Mouse (Mus musculus) hindbrain, embryonic 12.5 days (tissue): ENCODE results near the gene Wnt4. TPM values are rescaled to one million over a fixed set of nuclear protein-coding genes. Genes with fewer than 3 reads are reported as not detected.

Experiments used
- ATAC-seq: fragments of 200-750 bp; cut with Nextera tagmentation; 2 replicates; pipeline ENCODE4 v1.8.0; 2017; ENCODE audit warnings: moderate TSS enrichment; ENCODE audit not compliant: low FRiP score
- H3K27ac ChIP-seq: fragments of 300-500 bp; sonication (generic); 2 replicates; pipeline ENCODE4 v1.5.1; 2016; ENCODE audit warnings: mild to moderate bottlenecking
- H3K27me3 ChIP-seq: fragments of 300-500 bp; sonication (generic); 2 replicates; pipeline ENCODE4 v1.6.1; 2016; ENCODE audit warnings: mild to moderate bottlenecking
- H3K36me3 ChIP-seq: fragments of 300-500 bp; sonication (generic); 2 replicates; pipeline ENCODE4 v1.6.1; 2016; ENCODE audit warnings: mild to moderate bottlenecking
- H3K4me1 ChIP-seq: fragments of 300-500 bp; sonication (generic); 2 replicates; pipeline ENCODE4 v1.6.1; 2016
- H3K4me2 ChIP-seq: fragments of 300-500 bp; sonication (generic); replicated peaks from 2 replicates; pipeline ENCODE4 v1.6.1; 2016; ENCODE audit warnings: mild to moderate bottlenecking
- H3K4me3 ChIP-seq: fragments of 300-500 bp; sonication (generic); 2 replicates; pipeline ENCODE4 v1.5.1; 2016; ENCODE audit warnings: mild to moderate bottlenecking
- H3K9ac ChIP-seq: fragments of 300-500 bp; sonication (generic); 2 replicates; pipeline ENCODE4 v1.6.1; 2016; ENCODE audit warnings: mild to moderate bottlenecking, moderate library complexity
- H3K9me3 ChIP-seq: fragments of 300-500 bp; sonication (generic); replicated peaks from 2 replicates; pipeline ENCODE4 v1.6.1; 2016; ENCODE audit warnings: mild to moderate bottlenecking
- WGBS: fragments of 180-500 bp; shearing (Covaris S2); methylation state at CpG from one replicate; pipeline ENCODE4 v1.1.7; 2016; 5-methylcytosine and 5-hydroxymethylcytosine counted together
- polyA plus RNA-seq: library from polyadenylated mRNA; unstranded; fragments of >200 nt; fragmentation: Nextera tagmentation; extraction: Ambion mirVana; gene quantifications from 2 replicates; pipeline ENCODE4 v1.2.1, GENCODE M21; 2016

The Wnt4 gene
- polyA plus RNA-seq, 1 experiment from 2014 or later, result 5.0 TPM

DNA sequence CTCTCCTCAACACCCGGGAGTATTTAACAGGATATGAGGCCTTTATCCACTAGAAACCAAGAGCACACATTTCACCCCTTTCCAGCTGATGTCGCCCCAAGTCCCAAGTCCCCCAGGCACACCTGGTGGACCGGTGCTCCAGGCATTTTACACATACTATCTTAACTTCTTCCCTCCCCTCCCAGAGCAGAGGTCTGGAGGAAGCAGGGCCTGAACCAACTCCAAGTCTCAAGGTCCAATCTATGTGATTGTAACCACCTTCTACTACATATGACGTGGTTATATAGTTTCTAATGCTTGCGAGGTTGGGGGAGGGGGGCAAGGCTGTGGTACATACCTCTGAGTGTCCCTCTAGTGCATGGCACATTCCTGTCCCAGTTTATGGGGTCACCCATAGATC lies 4.8 kb downstream of the Wnt4 start:
- Histone ChIP-seq H3K9me3 (no peaks in the 10 kb centered on the region), H3K4me2 (no peak overlapping the region), H3K4me1 (peaks cover 33% of the 10 kb centered on the region), H3K4me3 (no peak overlapping the region), H3K36me3 (no peaks in the 10 kb centered on the region), H3K9ac (no peak overlapping the region), H3K27ac (no peak overlapping the region), H3K27me3 (peaks cover 78% of the 10 kb centered on the region)
- WGBS, result 83% methylated on average over 5 of the region's 5 CpGs
- no peak for ATAC-seq

DNA sequence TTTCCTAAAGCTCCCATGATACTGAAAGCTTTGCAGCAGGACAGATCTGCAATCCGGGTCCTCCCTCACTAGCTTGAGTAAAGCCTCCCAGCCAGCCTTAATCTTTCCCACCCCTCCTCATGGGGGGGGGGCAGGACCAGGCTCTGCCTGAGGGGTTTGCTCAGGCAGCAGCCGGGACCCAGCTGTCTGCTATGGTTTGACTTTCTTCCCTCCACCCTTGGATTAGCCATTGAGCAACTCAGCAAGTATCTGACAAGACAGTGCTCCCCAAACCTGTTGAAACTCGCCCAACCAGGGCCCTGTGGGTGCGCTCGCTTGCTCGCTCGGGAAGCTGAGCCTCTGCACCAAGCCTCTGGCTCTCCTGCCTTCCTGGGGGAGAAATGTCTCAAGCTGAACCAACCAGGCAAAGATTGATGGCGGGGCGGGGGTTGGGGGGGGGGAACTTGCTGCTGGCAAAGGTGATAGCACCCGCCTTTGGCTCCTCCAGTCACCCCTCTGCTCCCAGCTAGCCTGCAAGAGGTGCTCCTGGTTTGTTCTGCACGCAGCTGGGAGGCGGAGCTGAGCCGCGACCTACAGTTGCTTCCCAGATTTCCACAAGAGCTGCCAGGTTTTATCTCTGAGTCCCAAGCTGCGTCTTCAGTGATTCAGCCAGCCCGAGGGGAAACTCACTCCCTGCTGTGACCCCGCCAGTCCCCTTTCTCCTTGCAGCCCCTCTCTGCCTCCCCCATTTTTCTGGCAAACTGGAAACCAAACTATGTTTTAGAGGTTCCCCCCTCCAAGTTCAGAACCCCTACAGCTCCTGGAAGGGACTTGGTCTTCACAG lies 5.5 kb downstream of the Wnt4 start:
- H3K9me3 ChIP-seq, result no peaks in the 10 kb centered on the region
- WGBS, result 14% methylated on average over 17 of the region's 17 CpGs
- no peak overlapping the region for H3K9ac ChIP-seq
- H3K36me3 ChIP-seq, result no peaks in the 10 kb centered on the region
- peaks cover 73% of the 10 kb centered on the region for H3K27me3 ChIP-seq
- ATAC-seq, result no peak
- no peak overlapping the region for H3K27ac ChIP-seq
- H3K4me2 ChIP-seq, result 0 out of 2 replicates have a peak overlapping the region, but pooled peaks have one; percentile 17
- H3K4me1 ChIP-seq, result peaks cover 29% of the 10 kb centered on the region
- H3K4me3 ChIP-seq, result no peak overlapping the region

GRCm38 (mm10) chr4:137283407-137283732 lies 6.1 kb downstream of the Wnt4 start:
- peaks cover 67% of the 10 kb centered on the region for H3K27me3 ChIP-seq
- no peak for ATAC-seq
- peaks cover 24% of the 10 kb centered on the region for H3K4me1 ChIP-seq
- H3K4me2 ChIP-seq, result no peak overlapping the region
- no peak overlapping the region for H3K4me3 ChIP-seq
- H3K27ac ChIP-seq, result no peak overlapping the region
- H3K36me3 ChIP-seq, result no peaks in the 10 kb centered on the region
- H3K9ac ChIP-seq, result no peak overlapping the region
- H3K9me3 ChIP-seq, result no peaks in the 10 kb centered on the region
- 15% methylated on average over 4 of the region's 4 CpGs for whole genome bisulfite sequencing

GRCm38 (mm10) chr4:137285876-137286661 lies 8.8 kb downstream of the Wnt4 start:
- 0 out of 2 replicates have a peak overlapping the region, but pooled peaks have one; percentile 8 for H3K9ac ChIP-seq
- 76% methylated on average over 15 of the region's 15 CpGs for WGBS
- H3K27me3 ChIP-seq, result peaks cover 41% of the 10 kb centered on the region

GRCm38 (mm10) chr4:137286662-137286953 lies 9.3 kb downstream of the Wnt4 start:
- Histone ChIP-seq H3K9ac (0 out of 2 replicates have a peak overlapping the region, but pooled peaks have one; percentile 8), H3K4me1 (peaks cover 10% of the 10 kb centered on the region), H3K36me3 (no peaks in the 10 kb centered on the region), H3K9me3 (no peaks in the 10 kb centered on the region), H3K27ac (no peak overlapping the region), H3K27me3 (peaks cover 36% of the 10 kb centered on the region), H3K4me3 (no peak overlapping the region), H3K4me2 (no peak overlapping the region)
- WGBS, result 48% methylated on average over 8 of the region's 8 CpGs
- no peak for ATAC-seq

More at GRCm38 (mm10) chr4:137285876-137286661, 8.8 kb downstream of the Wnt4 start:
- Histone ChIP-seq H3K4me2 (no peak overlapping the region), H3K4me1 (peaks cover 10% of the 10 kb centered on the region), H3K27ac (no peak overlapping the region), H3K9me3 (no peaks in the 10 kb centered on the region), H3K4me3 (no peak overlapping the region), H3K36me3 (no peaks in the 10 kb centered on the region)
- ATAC-seq, result no peak

GRCm38 (mm10) chr4:137287206-137287605 lies 9.9 kb downstream of the Wnt4 start:
- Histone ChIP-seq H3K9me3 (no peaks in the 10 kb centered on the region), H3K9ac (no peak overlapping the region), H3K4me2 (no peak overlapping the region), H3K27ac (no peak overlapping the region), H3K27me3 (peaks cover 30% of the 10 kb centered on the region), H3K4me3 (no peak overlapping the region), H3K4me1 (peaks cover 10% of the 10 kb centered on the region), H3K36me3 (no peaks in the 10 kb centered on the region)
- WGBS, result 86% methylated on average over 13 of the region's 13 CpGs
- ATAC-seq, result no peak

DNA sequence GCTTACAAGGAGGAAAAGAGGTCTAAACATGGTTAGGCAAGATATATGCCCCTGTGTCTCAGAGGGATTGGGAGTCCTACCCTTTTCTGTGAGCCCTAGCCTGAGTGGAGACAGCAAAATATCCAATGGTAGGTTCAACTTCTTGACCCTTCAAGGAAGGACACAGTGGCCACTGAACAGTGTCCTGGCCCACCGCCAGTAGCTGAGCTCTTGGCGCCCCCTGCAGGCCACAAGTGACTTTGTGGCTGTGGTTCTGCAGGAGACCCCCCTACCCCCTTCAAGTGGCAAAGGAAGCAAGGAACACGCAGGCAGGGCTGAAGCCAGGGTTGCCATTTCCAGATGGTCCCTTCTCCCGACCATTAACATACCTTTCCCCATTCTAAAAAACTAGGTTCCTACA lies 10.5 kb downstream of the Wnt4 start:
- 2% methylated on average over 4 of the region's 4 CpGs for WGBS
- Histone ChIP-seq H3K36me3 (no peaks in the 10 kb centered on the region), H3K9ac (no peak overlapping the region), H3K27me3 (peaks cover 24% of the 10 kb centered on the region), H3K9me3 (no peaks in the 10 kb centered on the region), H3K27ac (no peak overlapping the region), H3K4me1 (peaks cover 5% of the 10 kb centered on the region), H3K4me3 (no peak overlapping the region), H3K4me2 (no peak overlapping the region)
- no peak for ATAC-seq

GRCm38 (mm10) chr4:137289701-137290100 lies 12.4 kb downstream of the Wnt4 start:
- no peak for ATAC-seq
- Histone ChIP-seq H3K4me1 (peaks cover 5% of the 10 kb centered on the region; the same call in 1 of the 2 replicates), H3K27ac (no peak overlapping the region), H3K9ac (no peak overlapping the region), H3K4me3 (no peak overlapping the region), H3K36me3 (no peaks in the 10 kb centered on the region), H3K9me3 (no peaks in the 10 kb centered on the region), H3K27me3 (0 out of 2 replicates have a peak, but pooled peaks cover 6% of the 10 kb centered on the region), H3K4me2 (no peak overlapping the region)
- 93% methylated on average over 6 of the region's 6 CpGs for WGBS

DNA sequence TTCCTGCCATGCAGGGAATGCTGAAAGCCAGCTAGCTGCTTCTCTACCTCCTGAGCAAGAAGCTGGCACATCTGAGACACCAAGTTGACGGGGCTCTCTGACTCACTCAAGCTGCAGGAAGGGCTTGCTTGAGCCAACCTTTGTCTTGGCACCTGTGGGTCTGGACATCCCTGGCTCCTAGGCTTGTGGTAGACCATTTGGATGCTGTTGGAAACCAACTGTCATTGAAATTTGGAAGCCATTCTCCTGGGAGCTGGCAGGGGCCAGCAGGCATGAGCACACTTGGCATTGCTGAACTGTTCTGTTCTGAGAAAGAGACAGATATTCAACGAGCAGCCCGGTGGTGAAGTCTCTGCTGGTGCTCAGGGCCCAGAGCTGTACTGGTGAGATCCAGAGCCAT lies 13.0 kb downstream of the Wnt4 start:
- Histone ChIP-seq H3K9ac (no peak overlapping the region), H3K4me2 (no peak overlapping the region), H3K9me3 (no peaks in the 10 kb centered on the region), H3K27me3 (0 out of 2 replicates have a peak, but pooled peaks cover 4% of the 10 kb centered on the region), H3K4me1 (peaks cover 7% of the 10 kb centered on the region; the same call in 1 of the 2 replicates), H3K27ac (no peak overlapping the region), H3K36me3 (no peaks in the 10 kb centered on the region), H3K4me3 (no peak overlapping the region)
- no peak for ATAC-seq
- WGBS, result 86% methylated on average over 3 of the region's 3 CpGs

GRCm38 (mm10) chr4:137292625-137293024 lies 15.3 kb downstream of the Wnt4 start:
- Histone ChIP-seq H3K27me3 (no peaks in the 10 kb centered on the region), H3K9me3 (no peaks in the 10 kb centered on the region), H3K4me1 (peaks cover 4% of the 10 kb centered on the region; the same call in 1 of the 2 replicates), H3K27ac (no peak overlapping the region), H3K4me2 (no peak overlapping the region), H3K4me3 (no peak overlapping the region), H3K9ac (no peak overlapping the region), H3K36me3 (no peaks in the 10 kb centered on the region)
- no peak for ATAC-seq
- WGBS, result 81% methylated on average over 7 of the region's 7 CpGs

DNA sequence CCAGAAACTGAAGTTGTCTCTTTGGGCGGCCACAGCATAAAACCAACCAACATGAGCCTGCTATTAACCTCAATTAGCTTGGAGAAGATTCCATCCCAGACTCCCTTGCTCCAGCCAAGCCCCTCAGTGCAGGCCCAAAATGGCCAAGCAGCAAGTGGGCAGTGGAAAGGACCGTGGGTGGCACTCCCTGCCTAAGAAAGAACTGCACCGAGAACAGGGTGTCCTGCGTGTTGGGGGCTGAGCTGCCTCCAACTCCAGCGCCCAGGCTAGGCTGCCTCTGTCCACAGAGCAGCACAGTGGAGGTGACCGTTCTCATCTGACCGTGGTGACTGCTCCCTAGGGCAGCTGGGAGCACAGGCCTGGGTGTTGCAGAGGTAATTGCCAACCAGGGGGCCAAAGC lies 16.7 kb downstream of the Wnt4 start:
- H3K9ac ChIP-seq, result no peak overlapping the region
- H3K4me2 ChIP-seq, result no peak overlapping the region
- H3K4me3 ChIP-seq, result no peak overlapping the region
- H3K9me3 ChIP-seq, result no peaks in the 10 kb centered on the region
- no peaks in the 10 kb centered on the region for H3K36me3 ChIP-seq
- H3K4me1 ChIP-seq, result peaks cover 4% of the 10 kb centered on the region; the same call in 1 of the 2 replicates
- 77% methylated on average over 7 of the region's 7 CpGs for WGBS
- H3K27me3 ChIP-seq, result no peaks in the 10 kb centered on the region
- no peak overlapping the region for H3K27ac ChIP-seq
- ATAC-seq, result no peak

- no peak overlapping the region for H3K27ac ChIP-seq
- H3K9me3 ChIP-seq, result no peaks in the 10 kb centered on the region
- ATAC-seq, result no peak
- H3K4me1 ChIP-seq, result peaks cover 4% of the 10 kb centered on the region; the same call in 1 of the 2 replicates
- WGBS, result 69% methylated on average over 5 of the region's 5 CpGs
- H3K9ac ChIP-seq, result no peak overlapping the region
- H3K4me2 ChIP-seq, result no peak overlapping the region
- no peak overlapping the region for H3K4me3 ChIP-seq
- no peaks in the 10 kb centered on the region for H3K27me3 ChIP-seq
- no peaks in the 10 kb centered on the region for H3K36me3 ChIP-seq
These were observed 17.2 kb downstream of the Wnt4 start for GRCm38 (mm10) chr4:137294474-137294873.
